Mouse (Mus musculus) midbrain, embryonic 15.5 days (tissue): Measurements from ENCODE around the gene Hmbs. TPM values are rescaled to one million over a fixed set of nuclear protein-coding genes. Genes with fewer than 3 reads are reported as not detected.
A peak's percentile ranks its signal among the peaks of the same experiment; 100 is the strongest.
"Not testable (repeated sequence)": the region's sequence is repeated elsewhere in the genome, so short reads cannot be mapped to it uniquely, and the experiment has no call there.

ENCODE experiments used
- ATAC-seq: fragments of 200-750 bp; cut with Nextera tagmentation; replicated peaks from 2 replicates; pipeline ENCODE4 v1.8.0; 2017; ENCODE audit warnings: moderate TSS enrichment
- H3K27ac ChIP-seq: fragments of 300-500 bp; sonication (generic); 2 replicates; pipeline ENCODE4 v1.5.1; 2015; ENCODE audit warnings: mild to moderate bottlenecking, inconsistent platforms
- H3K27me3 ChIP-seq: fragments of 300-500 bp; sonication (generic); replicated peaks from 2 replicates; pipeline ENCODE4 v1.6.1; 2015; ENCODE audit warnings: inconsistent platforms
- H3K36me3 ChIP-seq: fragments of 300-500 bp; sonication (generic); replicated peaks from 2 replicates; pipeline ENCODE4 v1.6.1; 2015; ENCODE audit warnings: inconsistent platforms
- H3K4me1 ChIP-seq: fragments of 300-500 bp; sonication (generic); 2 replicates; pipeline ENCODE4 v1.6.1; 2015; ENCODE audit warnings: inconsistent platforms
- H3K4me2 ChIP-seq: fragments of 300-500 bp; sonication (generic); 2 replicates; pipeline ENCODE4 v1.6.1; 2015; ENCODE audit warnings: inconsistent platforms, mild to moderate bottlenecking, moderate library complexity
- H3K4me3 ChIP-seq: fragments of 300-500 bp; sonication (generic); 2 replicates; pipeline ENCODE4 v1.5.1; 2015; ENCODE audit warnings: mild to moderate bottlenecking, inconsistent platforms
- H3K9ac ChIP-seq: fragments of 300-500 bp; sonication (generic); 2 replicates; pipeline ENCODE4 v1.6.1; 2015; ENCODE audit warnings: mild to moderate bottlenecking, inconsistent platforms
- H3K9me3 ChIP-seq: fragments of 300-500 bp; sonication (generic); 2 replicates; pipeline ENCODE4 v1.6.1; 2016; ENCODE audit warnings: inconsistent platforms
- WGBS: fragments of 180-500 bp; shearing (Covaris S2); methylation state at CpG from one replicate; pipeline ENCODE4 v1.1.7; 2015; ENCODE audit warnings: mixed read lengths; 5-methylcytosine and 5-hydroxymethylcytosine counted together
- polyA plus RNA-seq: library from polyadenylated mRNA; unstranded; fragments of >200 nt; fragmentation: Nextera tagmentation; extraction: Ambion mirVana; gene quantifications from 2 replicates; pipeline ENCODE4 v1.2.1, GENCODE M21; 2015

The Hmbs gene
- polyA plus RNA-seq, 1 experiment from 2014 or later: 63.1 TPM

GRCm38 (mm10) chr9:44342173-44342572 lies 1.9 kb downstream of the Hmbs start:
- no peak overlapping the region for H3K9ac ChIP-seq
- no peak for ATAC-seq
- WGBS: 76% methylated on average over 3 of the region's 3 CpGs
- no peaks in the 10 kb centered on the region for H3K27me3 ChIP-seq
- no peak overlapping the region for H3K27ac ChIP-seq
- peaks cover 8% of the 10 kb centered on the region for H3K36me3 ChIP-seq
- H3K9me3 ChIP-seq: no peaks in the 10 kb centered on the region
- H3K4me2 ChIP-seq: no peak overlapping the region
- no peak overlapping the region for H3K4me3 ChIP-seq
- peaks cover 14% of the 10 kb centered on the region for H3K4me1 ChIP-seq

GRCm38 (mm10) chr9:44341487-44341886 lies 2.5 kb downstream of the Hmbs start:
- no peak for ATAC-seq
- H3K4me1 ChIP-seq: peaks cover 21% of the 10 kb centered on the region
- no peaks in the 10 kb centered on the region for H3K9me3 ChIP-seq
- H3K36me3 ChIP-seq: 0 out of 2 replicates have a peak, but pooled peaks cover 2% of the 10 kb centered on the region
- no peak overlapping the region for H3K9ac ChIP-seq
- H3K4me2 ChIP-seq: no peak overlapping the region
- 94% methylated on average over 5 of the region's 5 CpGs for WGBS
- no peak overlapping the region for H3K27ac ChIP-seq
- no peaks in the 10 kb centered on the region for H3K27me3 ChIP-seq
- no peak overlapping the region for H3K4me3 ChIP-seq

GRCm38 (mm10) chr9:44338574-44338973 lies 5.5 kb downstream of the Hmbs start:
- WGBS: 78% methylated on average over 5 of the region's 5 CpGs
- Histone ChIP-seq H3K27ac (no peak overlapping the region), H3K36me3 (peaks cover 4% of the 10 kb centered on the region; the same call in 1 of the 2 replicates), H3K4me2 (no peak overlapping the region), H3K4me3 (no peak overlapping the region), H3K27me3 (no peaks in the 10 kb centered on the region), H3K9me3 (no peaks in the 10 kb centered on the region), H3K4me1 (peaks cover 30% of the 10 kb centered on the region), H3K9ac (no peak overlapping the region)
- no peak for ATAC-seq

GRCm38 (mm10) chr9:44337436-44338169 lies 6.4 kb downstream of the Hmbs start:
- WGBS: 65% methylated on average over 9 of the region's 9 CpGs
- H3K9ac ChIP-seq: peak overlapping the region; percentile 27; the same call in 1 of the 2 replicates
- ATAC-seq: no peak
- H3K4me3 ChIP-seq: no peak overlapping the region
- no peak overlapping the region for H3K27ac ChIP-seq
- no peaks in the 10 kb centered on the region for H3K27me3 ChIP-seq
- H3K36me3 ChIP-seq: peaks cover 13% of the 10 kb centered on the region
- peaks cover 22% of the 10 kb centered on the region for H3K4me1 ChIP-seq
- no peaks in the 10 kb centered on the region for H3K9me3 ChIP-seq
- no peak overlapping the region; the same call in 1 of the 2 replicates for H3K4me2 ChIP-seq

- ATAC-seq: no peak
- Histone ChIP-seq H3K36me3 (peaks cover 17% of the 10 kb centered on the region), H3K4me1 (peaks cover 21% of the 10 kb centered on the region), H3K9ac (peak overlapping the region; percentile 27), H3K4me2 (peak overlapping the region; percentile 88), H3K4me3 (peak overlapping the region; percentile 88; the same call in 1 of the 2 replicates), H3K27me3 (no peaks in the 10 kb centered on the region), H3K27ac (no peak overlapping the region), H3K9me3 (no peaks in the 10 kb centered on the region)
- WGBS: 88% methylated on average over 3 of the region's 3 CpGs
These were observed 7.1 kb downstream of the Hmbs start for GRCm38 (mm10) chr9:44336964-44337363.

GRCm38 (mm10) chr9:44336513-44336912 lies 7.5 kb downstream of the Hmbs start:
- Histone ChIP-seq H3K9ac (peak overlapping the region; percentile 27), H3K4me2 (peak overlapping the region; percentile 88), H3K36me3 (peaks cover 22% of the 10 kb centered on the region), H3K4me3 (peak overlapping the region; percentile 88), H3K4me1 (peaks cover 21% of the 10 kb centered on the region)
- ATAC-seq, H3K9me3 ChIP-seq, H3K27me3 ChIP-seq, H3K27ac ChIP-seq: not testable (repeated sequence)
- 32% methylated on average over 4 of the region's 4 CpGs for WGBS

- no peak for ATAC-seq
- peak overlapping the region; percentile 88 for H3K4me2 ChIP-seq
- peaks cover 26% of the 10 kb centered on the region for H3K36me3 ChIP-seq
- peak overlapping the region; percentile 88 for H3K4me3 ChIP-seq
- no peaks in the 10 kb centered on the region for H3K27me3 ChIP-seq
- H3K9ac ChIP-seq: peak overlapping the region; percentile 96
- H3K4me1 ChIP-seq: peaks cover 21% of the 10 kb centered on the region
- peak overlapping the region; percentile 88; the same call in 1 of the 2 replicates for H3K27ac ChIP-seq
- H3K9me3 ChIP-seq: no peaks in the 10 kb centered on the region
- 2% methylated on average over 5 of the region's 5 CpGs for WGBS
These were observed 8.0 kb downstream of the Hmbs start for GRCm38 (mm10) chr9:44336093-44336406.

- Histone ChIP-seq H3K27me3 (no peaks in the 10 kb centered on the region), H3K9ac (peak overlapping the region; percentile 96), H3K36me3 (peaks cover 30% of the 10 kb centered on the region), H3K4me1 (peaks cover 21% of the 10 kb centered on the region), H3K27ac (peak overlapping the region; percentile 88), H3K9me3 (no peaks in the 10 kb centered on the region), H3K4me2 (peak overlapping the region; percentile 88), H3K4me3 (peak overlapping the region; percentile 88)
- ATAC-seq: no peak
- under 1% methylated on average over 50 of the region's 50 CpGs for WGBS
These were observed 8.5 kb downstream of the Hmbs start for GRCm38 (mm10) chr9:44335331-44336092.

GRCm38 (mm10) chr9:44334396-44335330 lies 9.4 kb downstream of the Hmbs start, which contains the start of gene H2afx:
H2afx (plus strand) TSS chr9:44334694.
- under 1% methylated on average over 91 of the region's 91 CpGs for WGBS
- Histone ChIP-seq H3K4me3 (peak within 1 kb of the TSS; percentile 88), H3K27ac (peak within 1 kb of the TSS; percentile 88), H3K36me3 (peaks cover 33% of the 10 kb centered on the region), H3K9ac (peak within 1 kb of the TSS; percentile 96), H3K9me3 (no peaks in the 10 kb centered on the region), H3K4me1 (peaks cover 21% of the 10 kb centered on the region), H3K4me2 (peak within 1 kb of the TSS; percentile 88), H3K27me3 (no peaks in the 10 kb centered on the region)
- peak; percentile 97 for ATAC-seq

GRCm38 (mm10) chr9:44332918-44333638 lies 10.9 kb downstream of the Hmbs start:
- Histone ChIP-seq H3K9me3 (no peaks in the 10 kb centered on the region), H3K36me3 (peaks cover 38% of the 10 kb centered on the region), H3K4me3 (no peak overlapping the region), H3K27me3 (no peaks in the 10 kb centered on the region), H3K27ac (no peak overlapping the region), H3K4me1 (peaks cover 24% of the 10 kb centered on the region), H3K9ac (no peak overlapping the region), H3K4me2 (no peak overlapping the region)
- WGBS: 95% methylated on average over 13 of the region's 13 CpGs
- no peak for ATAC-seq

- H3K27ac ChIP-seq: no peak overlapping the region
- H3K9ac ChIP-seq: no peak overlapping the region
- peaks cover 38% of the 10 kb centered on the region for H3K36me3 ChIP-seq
- H3K4me3 ChIP-seq: no peak overlapping the region
- peaks cover 18% of the 10 kb centered on the region for H3K4me1 ChIP-seq
- H3K27me3 ChIP-seq: no peaks in the 10 kb centered on the region
- WGBS: 97% methylated on average over 6 of the region's 6 CpGs
- H3K4me2 ChIP-seq: no peak overlapping the region
- ATAC-seq: no peak
- H3K9me3 ChIP-seq: no peaks in the 10 kb centered on the region
These were observed 13.3 kb downstream of the Hmbs start for GRCm38 (mm10) chr9:44330736-44331135.
